Mouse (Mus musculus) lung, embryonic 16.5 days (tissue): Measurements from ENCODE around the gene Nr5a2. TPM values are rescaled to one million over a fixed set of nuclear protein-coding genes. Genes with fewer than 3 reads are reported as not detected.

ENCODE experiments used
- ATAC-seq: fragments of 200-750 bp; cut with Nextera tagmentation; 2 replicates; pipeline ENCODE4 v1.8.0; 2017; ENCODE audit warnings: low read depth, mild to moderate bottlenecking, moderate library complexity
- H3K27ac ChIP-seq: fragments of 300-500 bp; sonication (generic); 2 replicates; pipeline ENCODE4 v1.5.1; 2014; ENCODE audit warnings: mild to moderate bottlenecking, control low read depth, low read length
- H3K27me3 ChIP-seq: fragments of 300-500 bp; sonication (generic); 2 replicates; pipeline ENCODE4 v1.6.1; 2014; ENCODE audit warnings: low read depth, low read length, mixed read lengths; ENCODE audit not compliant: control insufficient read depth, insufficient read depth
- H3K36me3 ChIP-seq: fragments of 300-500 bp; sonication (generic); 2 replicates; pipeline ENCODE4 v1.6.1; 2014; ENCODE audit warnings: low read length; ENCODE audit not compliant: control insufficient read depth, insufficient read depth
- H3K4me1 ChIP-seq: fragments of 300-500 bp; sonication (generic); replicated peaks from 2 replicates; pipeline ENCODE4 v1.6.1; 2014; ENCODE audit warnings: low read length, mixed read lengths; ENCODE audit not compliant: control insufficient read depth, insufficient read depth
- H3K4me2 ChIP-seq: fragments of 300-500 bp; sonication (generic); 2 replicates; pipeline ENCODE4 v1.6.1; 2014; ENCODE audit warnings: low read depth, low read length, control low read depth
- H3K4me3 ChIP-seq: fragments of 300-500 bp; sonication (generic); 2 replicates; pipeline ENCODE4 v1.5.1; 2014; ENCODE audit warnings: mild to moderate bottlenecking, low read length, control low read depth
- H3K9ac ChIP-seq: fragments of 300-500 bp; sonication (generic); 2 replicates; pipeline ENCODE4 v1.6.1; 2014; ENCODE audit warnings: low read length, control low read depth
- H3K9me3 ChIP-seq: fragments of 300-500 bp; sonication (generic); 2 replicates; pipeline ENCODE4 v1.6.1; 2016; ENCODE audit warnings: low read length; ENCODE audit not compliant: control insufficient read depth
- WGBS: fragments of 180-500 bp; shearing (Covaris S2); extraction: QIAGEN DNeasy Blood & Tissue Kit; methylation state at CpG from one replicate; pipeline ENCODE4 v1.1.7; 2014; 5-methylcytosine and 5-hydroxymethylcytosine counted together
- polyA plus RNA-seq: library from polyadenylated mRNA; unstranded; fragments of >200 nt; fragmentation: Nextera tagmentation; extraction: Ambion mirVana; gene quantifications from 2 replicates; pipeline ENCODE4 v1.2.1, GENCODE M21; 2015

The Nr5a2 gene
- polyA plus RNA-seq, 1 experiment from 2014 or later: 2.3 TPM

DNA sequence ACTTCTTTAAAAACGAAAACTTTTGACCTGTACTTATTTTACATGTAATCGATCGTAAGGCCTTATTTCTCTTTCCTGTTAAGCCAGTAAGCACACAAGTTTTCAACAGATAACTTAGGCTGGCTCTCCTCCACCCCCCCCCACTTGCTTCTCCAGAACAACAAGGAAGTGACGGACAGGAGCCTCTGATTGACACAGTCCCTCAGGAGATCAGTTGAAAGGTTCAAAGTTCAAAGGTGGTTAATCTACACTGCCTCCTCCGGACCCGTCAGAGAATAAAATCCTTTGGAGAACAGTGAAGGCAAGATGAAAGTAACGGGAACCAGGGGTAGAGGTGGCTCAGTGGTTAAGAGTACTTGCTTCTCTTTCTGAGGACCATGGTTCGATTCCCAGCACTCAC, 80.0 kb downstream of the Nr5a2 start:
- 83% methylated on average over 8 of the region's 8 CpGs for WGBS
- Histone ChIP-seq H3K4me3 (no peak overlapping the region), H3K9me3 (no peaks in the 10 kb centered on the region; the same call in 1 of the 2 replicates), H3K4me1 (no peaks in the 10 kb centered on the region), H3K4me2 (no peak overlapping the region), H3K27me3 (no peaks in the 10 kb centered on the region), H3K27ac (no peak overlapping the region), H3K36me3 (no peaks in the 10 kb centered on the region), H3K9ac (no peak overlapping the region)
- no peak for ATAC-seq

DNA sequence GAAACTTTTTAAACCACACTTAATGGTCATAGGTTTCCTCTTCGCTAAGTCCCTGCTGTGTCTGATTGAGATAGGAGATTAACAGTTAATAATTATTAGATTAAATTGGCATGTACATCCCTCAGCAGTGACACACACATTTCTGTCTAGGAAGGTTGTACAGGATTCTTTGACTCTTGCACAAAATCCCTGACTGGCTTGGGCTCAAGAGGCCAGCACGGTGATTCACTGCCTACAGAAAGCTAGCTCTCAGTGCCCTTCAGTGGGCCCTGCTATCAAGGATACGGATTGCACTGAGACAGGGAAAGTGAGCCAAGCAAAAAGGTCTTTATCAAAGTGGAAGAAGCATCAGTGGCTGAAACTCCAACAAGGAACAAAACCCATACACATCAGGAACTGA, 85.2 kb downstream of the Nr5a2 start:
- Histone ChIP-seq H3K9ac (no peak overlapping the region), H3K4me3 (no peak overlapping the region), H3K36me3 (no peaks in the 10 kb centered on the region), H3K9me3 (no peaks in the 10 kb centered on the region), H3K27ac (no peak overlapping the region), H3K4me2 (no peak overlapping the region), H3K4me1 (no peaks in the 10 kb centered on the region), H3K27me3 (no peaks in the 10 kb centered on the region)
- ATAC-seq: no peak
- WGBS: 72% methylated on average over 3 of the region's 3 CpGs

DNA sequence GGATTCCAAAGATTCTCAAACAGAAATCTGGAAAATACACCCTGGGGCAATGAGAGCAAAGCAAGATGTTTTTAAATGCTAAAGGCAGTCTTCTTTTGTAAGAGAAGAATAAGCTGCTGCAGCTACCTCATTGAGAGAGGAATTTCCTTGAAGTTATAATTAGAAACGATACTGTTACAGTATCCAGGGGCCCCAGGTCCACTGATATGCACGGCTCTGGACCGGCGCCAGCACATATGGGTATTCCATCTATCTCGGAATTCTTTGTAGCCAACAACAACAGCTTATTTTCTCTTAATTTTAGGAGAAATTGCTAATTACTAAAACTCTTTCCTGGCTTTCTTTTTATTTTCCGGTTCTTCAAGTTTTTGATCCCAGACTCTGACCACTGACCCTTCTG, 91.3 kb downstream of the Nr5a2 start:
- no peak overlapping the region for H3K9ac ChIP-seq
- ATAC-seq: no peak
- H3K36me3 ChIP-seq: no peaks in the 10 kb centered on the region
- 0 out of 2 replicates have a peak, but pooled peaks cover 2% of the 10 kb centered on the region for H3K4me1 ChIP-seq
- 35% methylated on average over 6 of the region's 6 CpGs for WGBS
- H3K4me3 ChIP-seq: no peak overlapping the region
- no peaks in the 10 kb centered on the region for H3K27me3 ChIP-seq
- no peaks in the 10 kb centered on the region for H3K9me3 ChIP-seq
- no peak overlapping the region for H3K4me2 ChIP-seq
- H3K27ac ChIP-seq: no peak overlapping the region

DNA sequence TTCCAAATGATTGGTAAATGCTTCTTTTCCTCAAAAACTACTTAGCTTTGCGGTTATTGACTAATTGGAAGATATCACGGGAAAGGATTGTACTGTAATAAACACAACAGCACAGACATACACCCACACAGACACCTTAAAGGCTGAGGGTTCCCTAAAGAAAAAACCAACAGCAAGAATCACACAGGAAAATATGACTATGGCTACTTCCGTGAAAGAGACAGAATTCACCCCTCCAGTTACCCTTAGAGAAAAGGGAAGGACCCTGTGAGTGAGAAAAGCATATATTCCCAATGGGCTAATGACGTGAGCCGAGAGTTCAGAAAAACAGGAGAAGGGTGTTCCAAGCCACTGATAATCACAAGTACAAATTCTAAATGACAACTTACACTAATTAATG, 92.0 kb downstream of the Nr5a2 start:
- WGBS: 84% methylated on average over 5 of the region's 5 CpGs
- Histone ChIP-seq H3K9me3 (no peaks in the 10 kb centered on the region), H3K4me1 (peaks cover 2% of the 10 kb centered on the region; the same call in 1 of the 2 replicates)

DNA sequence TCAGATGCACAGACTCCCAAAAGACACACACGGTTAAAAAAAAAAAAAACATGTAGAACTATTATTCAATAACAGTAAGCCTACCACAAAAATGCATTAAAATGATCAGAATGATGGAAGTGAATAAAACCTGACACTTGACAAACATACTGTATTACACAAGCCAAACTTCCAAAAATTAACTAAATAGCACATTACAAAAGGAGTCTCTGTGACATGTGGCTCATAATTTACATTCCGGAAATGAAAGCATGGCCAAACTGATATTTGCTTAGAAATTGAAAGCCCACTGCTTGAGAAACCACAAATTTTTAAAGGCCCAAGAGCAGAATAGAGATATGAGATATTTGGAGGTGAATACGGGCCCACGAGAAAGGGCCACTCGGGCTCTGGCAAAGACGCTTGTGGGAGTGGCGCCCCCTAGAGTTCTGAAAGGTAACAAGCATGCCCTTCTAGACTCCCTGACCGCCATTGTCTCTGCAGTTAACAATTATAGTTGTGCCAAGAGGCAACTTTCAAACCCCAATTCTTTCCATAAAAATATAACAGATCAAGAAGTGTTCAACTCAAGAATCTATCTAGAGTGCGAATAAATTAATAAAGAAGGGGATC, 93.7 kb downstream of the Nr5a2 start:
- Histone ChIP-seq H3K36me3 (no peaks in the 10 kb centered on the region), H3K27ac (no peak overlapping the region), H3K4me2 (no peak overlapping the region), H3K9ac (no peak overlapping the region), H3K4me1 (peaks cover 2% of the 10 kb centered on the region; the same call in 1 of the 2 replicates), H3K27me3 (no peaks in the 10 kb centered on the region), H3K4me3 (no peak overlapping the region), H3K9me3 (no peaks in the 10 kb centered on the region)
- WGBS: 65% methylated on average over 9 of the region's 9 CpGs
- ATAC-seq: no peak

More for the DNA sequence above, 92.0 kb downstream of the Nr5a2 start:
- ATAC-seq: no peak
- H3K27ac ChIP-seq: no peak overlapping the region
- no peak overlapping the region for H3K9ac ChIP-seq
- no peak overlapping the region for H3K4me2 ChIP-seq
- no peaks in the 10 kb centered on the region for H3K36me3 ChIP-seq
- no peaks in the 10 kb centered on the region for H3K27me3 ChIP-seq
- H3K4me3 ChIP-seq: no peak overlapping the region

DNA sequence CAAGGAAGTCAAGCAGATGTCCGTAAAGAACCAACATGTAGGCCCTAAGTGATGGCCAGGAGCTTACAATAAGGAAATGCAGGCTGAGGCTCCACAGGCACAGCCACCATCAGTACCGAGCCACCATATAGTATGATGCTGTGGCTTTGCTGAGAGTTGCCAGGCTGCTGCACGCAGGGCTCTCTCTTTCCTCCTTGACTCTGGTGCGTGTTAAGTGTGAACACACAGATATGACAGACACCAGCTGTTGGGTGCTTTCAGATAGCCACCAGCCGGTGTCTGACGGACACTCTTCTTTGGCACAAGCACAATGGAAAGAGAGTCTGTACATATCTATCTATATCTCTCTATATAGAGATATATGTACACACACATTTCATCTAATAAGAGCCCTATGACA, 97.0 kb downstream of the Nr5a2 start:
- Histone ChIP-seq H3K36me3 (no peaks in the 10 kb centered on the region), H3K27ac (no peak overlapping the region), H3K4me1 (no peaks in the 10 kb centered on the region; the same call in none of the 2 replicates), H3K27me3 (no peaks in the 10 kb centered on the region), H3K9me3 (no peaks in the 10 kb centered on the region), H3K4me2 (no peak overlapping the region), H3K9ac (no peak overlapping the region), H3K4me3 (no peak overlapping the region)
- 54% methylated on average over 6 of the region's 6 CpGs for WGBS
- peak; percentile 87 for ATAC-seq

DNA sequence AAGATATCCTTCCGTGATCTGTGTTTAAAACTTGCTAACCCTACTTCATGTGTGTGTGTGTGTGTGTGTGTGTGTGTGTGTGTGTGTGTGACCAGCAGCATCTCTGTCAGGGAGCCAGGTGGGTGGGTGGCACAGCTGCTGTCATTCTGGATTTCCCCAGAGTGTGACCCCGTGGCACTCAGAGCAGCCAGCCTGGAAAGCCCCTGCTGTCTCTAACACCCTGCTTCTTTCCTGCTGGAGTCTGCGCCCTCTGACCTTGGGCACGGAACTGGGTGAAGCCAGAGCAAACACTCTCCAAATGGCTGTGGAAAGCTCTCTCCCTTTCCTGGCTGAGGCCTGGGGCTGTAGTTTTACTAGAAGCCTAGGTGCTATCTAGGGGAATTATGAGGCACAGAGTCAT, 100.8 kb downstream of the Nr5a2 start:
- Histone ChIP-seq H3K27ac (no peak overlapping the region), H3K9ac (no peak overlapping the region), H3K4me2 (no peak overlapping the region), H3K4me1 (no peaks in the 10 kb centered on the region; the same call in none of the 2 replicates), H3K9me3 (no peaks in the 10 kb centered on the region; the same call in 1 of the 2 replicates), H3K27me3 (no peaks in the 10 kb centered on the region), H3K4me3 (no peak overlapping the region), H3K36me3 (no peaks in the 10 kb centered on the region)
- WGBS: 45% methylated on average over 4 of the region's 4 CpGs
- 0 out of 2 replicates have a peak, but pooled peaks have one; percentile 36 for ATAC-seq

DNA sequence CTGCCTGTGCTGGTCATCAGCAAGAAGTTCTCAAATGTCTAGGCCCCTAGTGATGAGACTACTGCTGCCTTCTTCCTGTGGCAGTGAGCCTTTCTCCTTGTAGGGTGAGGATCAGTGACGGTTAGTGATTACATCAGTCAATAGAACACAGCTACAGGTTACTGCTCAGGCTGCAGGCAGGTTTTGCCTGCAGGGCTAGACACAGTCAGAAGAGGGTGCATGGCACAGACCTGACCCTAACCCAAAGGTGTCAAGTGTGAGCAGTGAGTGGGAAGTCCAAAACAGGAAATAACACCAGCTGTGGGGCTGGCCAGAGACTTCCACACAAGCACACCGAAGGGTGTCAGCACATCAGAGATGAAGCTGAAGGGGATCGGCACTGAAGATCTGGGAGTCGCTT, 101.5 kb downstream of the Nr5a2 start:
- WGBS: 60% methylated on average over 4 of the region's 4 CpGs
- no peak overlapping the region for H3K9ac ChIP-seq
- H3K4me1 ChIP-seq: no peaks in the 10 kb centered on the region; the same call in none of the 2 replicates
- no peaks in the 10 kb centered on the region; the same call in 1 of the 2 replicates for H3K9me3 ChIP-seq
- H3K27me3 ChIP-seq: no peaks in the 10 kb centered on the region
- H3K27ac ChIP-seq: no peak overlapping the region
- H3K4me3 ChIP-seq: no peak overlapping the region
- no peak overlapping the region for H3K4me2 ChIP-seq
- H3K36me3 ChIP-seq: no peaks in the 10 kb centered on the region
- ATAC-seq: no peak

DNA sequence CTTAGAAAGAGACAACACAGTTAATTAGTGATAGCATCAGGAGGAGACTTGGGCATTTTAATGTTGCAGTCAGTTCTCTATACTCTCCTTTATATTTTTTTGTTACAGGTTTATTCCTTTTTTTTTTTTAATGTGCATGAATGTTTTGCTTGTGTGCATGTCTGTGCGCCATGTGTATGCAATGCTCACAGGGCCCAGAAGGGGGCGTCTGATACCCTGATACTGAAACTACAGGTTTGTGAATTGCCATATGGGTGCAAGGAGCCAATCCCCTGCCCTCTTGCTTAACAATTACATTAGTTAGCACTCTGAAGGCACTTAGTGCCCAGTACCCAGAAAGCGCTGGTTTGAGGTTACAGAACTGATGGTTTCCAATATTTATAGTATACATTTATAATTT, 104.1 kb downstream of the Nr5a2 start:
- 81% methylated on average over 3 of the region's 3 CpGs for WGBS
- Histone ChIP-seq H3K9ac (no peak overlapping the region), H3K4me1 (no peaks in the 10 kb centered on the region; the same call in 1 of the 2 replicates), H3K4me2 (no peak overlapping the region), H3K27me3 (no peaks in the 10 kb centered on the region), H3K4me3 (no peak overlapping the region), H3K27ac (no peak overlapping the region), H3K9me3 (no peaks in the 10 kb centered on the region; the same call in 1 of the 2 replicates), H3K36me3 (no peaks in the 10 kb centered on the region)
- no peak for ATAC-seq
